In genomic region chr7:44852259-44853027, GRCm38 (mm10) we compare ENCODE assay signal across 14 mouse cellular contexts. TPM values are rescaled to one million over a fixed set of nuclear protein-coding genes. Genes with fewer than 3 reads are reported as not detected.
DNase-seq lines count a peak whose midpoint lies in the region; ATAC-seq and TF ChIP-seq lines count a peak whose summit lies in the region.
"Had no signal": no experiment of that assay in that cellular context is flagged by ENCODE, and none has a peak within 500 bp of the region (broad histone marks: within the 10 kb centered on the region; RNA-seq: fewer than 3 reads in every experiment).

No protein-coding gene starts in this region.

- H3K9ac ChIP-seq in forebrain, embryonic 14.5 days (ENCODE audit: low read length): no peak overlapping the region
- H3K9ac ChIP-seq in kidney, embryonic 15.5 days: no peak overlapping the region
- peak overlapping the region; percentile 62 for H3K9ac ChIP-seq in ES-E14 (ENCODE audit: insufficient read depth, low read depth, low read length, poor library complexity, severe bottlenecking)
- H3K9ac ChIP-seq in intestine, postnatal 0 days (ENCODE audit: low read depth, low read length): 0 out of 2 replicates have a peak overlapping the region, but pooled peaks have one; percentile 13
- H3K9ac ChIP-seq: lung, embryonic 14.5 days had no signal

- TF ChIP-seq CTCF in intestine, postnatal 0 days (IDR thresholded peaks at IDR 0.05; ENCODE audit: low read depth): no peak

- 92% methylated on average over 36 of the region's 36 CpGs for WGBS in forebrain, embryonic 10.5 days
- WGBS in forebrain, embryonic 14.5 days: 90% methylated on average over 36 of the region's 36 CpGs
- WGBS in kidney, embryonic 15.5 days: 86% methylated on average over 36 of the region's 36 CpGs
- WGBS in intestine, postnatal 0 days: 86% methylated on average over 36 of the region's 36 CpGs

- H3K4me3 ChIP-seq in forebrain, embryonic 10.5 days: peak overlapping the region; percentile 4
- H3K4me3 ChIP-seq in forebrain, embryonic 14.5 days (ENCODE audit: low read depth, low read length): no peak overlapping the region
- no peak overlapping the region for H3K4me3 ChIP-seq in kidney, embryonic 15.5 days (replicated peaks)
- peak overlapping the region; percentile 15 to 47; a peak in 3 of 4 replicates for H3K4me3 ChIP-seq in ES-E14 (ENCODE audit: insufficient read depth in 1 of 2, low read depth in 1 of 2, low read length in 2 of 2, poor library complexity in 1 of 2, severe bottlenecking in 1 of 2)
- no peak overlapping the region for H3K4me3 ChIP-seq in intestine, postnatal 0 days (ENCODE audit: low read depth, low read length)

- H3K4me2 ChIP-seq in forebrain, embryonic 14.5 days (ENCODE audit: low read length): no peak overlapping the region
- 0 out of 2 replicates have a peak overlapping the region, but pooled peaks have one; percentile 13 for H3K4me2 ChIP-seq in kidney, embryonic 15.5 days
- H3K4me2 ChIP-seq in intestine, postnatal 0 days (replicated peaks; ENCODE audit: low read depth): no peak overlapping the region

- no peaks in the 10 kb centered on the region for H3K27me3 ChIP-seq in forebrain, embryonic 10.5 days (ENCODE audit: poor library complexity, severe bottlenecking)
- no peaks in the 10 kb centered on the region for H3K27me3 ChIP-seq in forebrain, embryonic 14.5 days (replicated peaks; ENCODE audit: control insufficient read depth, insufficient read depth, low read length)
- H3K27me3 ChIP-seq in kidney, embryonic 15.5 days: no peaks in the 10 kb centered on the region
- H3K27me3 ChIP-seq in intestine, postnatal 0 days (replicated peaks; ENCODE audit: control insufficient read depth, insufficient read depth, low read length): no peaks in the 10 kb centered on the region

- in situ Hi-C loops in ES-E14 (cut with MboI; ENCODE audit: low sequenced_read_pairs in 2 of 2, unreplicated experiment in 2 of 2): no loop called here

- ATAC-seq in forebrain, embryonic 14.5 days: no peak
- no peak for ATAC-seq in kidney, embryonic 15.5 days (replicated peaks; ENCODE audit: low FRiP score)
- no peak for ATAC-seq in intestine, postnatal 0 days
- ATAC-seq: inflammation-experienced regulatory T-cells, adult 6 months had no signal

- H3K9me3 ChIP-seq in forebrain, embryonic 10.5 days: no peaks in the 10 kb centered on the region
- H3K9me3 ChIP-seq in forebrain, embryonic 14.5 days (replicated peaks; ENCODE audit: control insufficient read depth, low read length): no peaks in the 10 kb centered on the region
- H3K9me3 ChIP-seq in kidney, embryonic 15.5 days (replicated peaks): no peaks in the 10 kb centered on the region
- H3K9me3 ChIP-seq in ES-E14 (ENCODE audit: control insufficient read depth, insufficient read depth, low read depth, low read length): no peaks in the 10 kb centered on the region
- H3K9me3 ChIP-seq in intestine, postnatal 0 days (ENCODE audit: control insufficient read depth): no peaks in the 10 kb centered on the region

- peaks cover 74% of the 10 kb centered on the region for H3K4me1 ChIP-seq in forebrain, embryonic 10.5 days
- peaks cover 32% of the 10 kb centered on the region for H3K4me1 ChIP-seq in forebrain, embryonic 14.5 days (ENCODE audit: control insufficient read depth, insufficient read depth, low read length)
- H3K4me1 ChIP-seq in kidney, embryonic 15.5 days: peaks cover 68% of the 10 kb centered on the region
- peaks cover 2 to 29% of the 10 kb centered on the region in 2 experiments for H3K4me1 ChIP-seq in ES-E14 (ENCODE audit: control insufficient read depth in 2 of 2, insufficient read depth in 2 of 2, low read length in 2 of 2, poor library complexity in 1 of 2)
- peaks cover 7% of the 10 kb centered on the region for H3K4me1 ChIP-seq in intestine, postnatal 0 days (replicated peaks; ENCODE audit: control insufficient read depth, insufficient read depth, low read length)

- peaks cover 22% of the 10 kb centered on the region for H3K36me3 ChIP-seq in forebrain, embryonic 10.5 days (replicated peaks)
- peaks cover 10% of the 10 kb centered on the region; the same call in 1 of the 2 replicates for H3K36me3 ChIP-seq in forebrain, embryonic 14.5 days (ENCODE audit: control insufficient read depth, insufficient read depth, low read length)
- peaks cover 19% of the 10 kb centered on the region for H3K36me3 ChIP-seq in kidney, embryonic 15.5 days
- no peaks in the 10 kb centered on the region; the same call in 1 of the 2 replicates for H3K36me3 ChIP-seq in ES-E14 (ENCODE audit: control insufficient read depth, insufficient read depth, low read length, poor library complexity, severe bottlenecking)
- H3K36me3 ChIP-seq in intestine, postnatal 0 days (ENCODE audit: control insufficient read depth, insufficient read depth): peaks cover 6% of the 10 kb centered on the region; the same call in 1 of the 2 replicates

- 0 out of 2 replicates have a peak overlapping the region, but pooled peaks have one; percentile 11 for H3K27ac ChIP-seq in forebrain, embryonic 10.5 days
- H3K27ac ChIP-seq in forebrain, embryonic 14.5 days (ENCODE audit: low read depth, low read length): no peak overlapping the region
- no peak overlapping the region for H3K27ac ChIP-seq in kidney, embryonic 15.5 days
- no peak overlapping the region for H3K27ac ChIP-seq in ES-E14 (ENCODE audit: insufficient read depth, low read depth, low read length, poor library complexity, severe bottlenecking)
- no peak overlapping the region for H3K27ac ChIP-seq in intestine, postnatal 0 days (ENCODE audit: low read depth, low read length)

- no peak for DNase-seq in forebrain, embryonic 10.5 days (ENCODE audit: extremely low spot score, low spot score)
- no peak for DNase-seq in forebrain, embryonic 14.5 days (ENCODE audit: low spot score)
- DNase-seq in kidney, postnatal 25 days: no peak
- no peak for DNase-seq in ES-E14 (ENCODE audit: low read depth, low spot score)
- DNase-seq in kidney, postnatal 36 days: no peak
- DNase-seq: adrenal gland, postnatal 10 days; kidney, postnatal 14 days; left cerebral cortex, postnatal 4 days; lung, embryonic 14.5 days; right cerebral cortex, postnatal 25 days; thymus, adult 2 months had no signal

TF ChIP-seq in ES-E14, 5 proteins besides CTCF, POLR2A, EP300 and RAD21:
- TF ChIP-seq MAFK (IDR thresholded peaks at IDR 0.05; ENCODE audit: insufficient read depth, low read depth, low read length): no peak

RNA-seq across cellular contexts. Expression of gene Tbc1d17, which starts 3.6 kb away (rescaled TPM):
- polyA plus RNA-seq in forebrain, embryonic 10.5 days (2016; fragmentation: Nextera tagmentation; extraction: Ambion mirVana): 72.8 and 73.6 TPM in 2 replicates
- 79.6 and 105 TPM in 2 replicates for polyA plus RNA-seq in forebrain, embryonic 14.5 days (2014; fragmentation: Nextera tagmentation; extraction: Ambion mirVana)
- 76.8 and 81.0 TPM in 2 replicates for polyA plus RNA-seq in kidney, embryonic 15.5 days (2015; fragmentation: Nextera tagmentation; extraction: Ambion mirVana)
- total RNA-seq in ES-E14 (2012; rRNA removed): 31.5 and 55.7 TPM in 2 replicates
- 47.4 and 48.5 TPM in 2 replicates for polyA plus RNA-seq in intestine, postnatal 0 days (2015; fragmentation: Nextera tagmentation; extraction: Ambion mirVana)

RNA-seq across cellular contexts. Expression of gene Akt1s1, which starts 3.7 kb away (rescaled TPM):
- polyA plus RNA-seq in forebrain, embryonic 10.5 days (2016; fragmentation: Nextera tagmentation; extraction: Ambion mirVana): 84.3 and 84.6 TPM in 2 replicates
- 70.4 and 75.4 TPM in 2 replicates for polyA plus RNA-seq in forebrain, embryonic 14.5 days (2014; fragmentation: Nextera tagmentation; extraction: Ambion mirVana)
- 108 and 118 TPM in 2 replicates for polyA plus RNA-seq in kidney, embryonic 15.5 days (2015; fragmentation: Nextera tagmentation; extraction: Ambion mirVana)
- 33.8 and 37.6 TPM in 2 replicates for total RNA-seq in ES-E14 (2012; rRNA removed)
- polyA plus RNA-seq in intestine, postnatal 0 days (2015; fragmentation: Nextera tagmentation; extraction: Ambion mirVana): 71.6 and 76.5 TPM in 2 replicates

RNA-seq across cellular contexts. Expression of gene Pnkp, which starts 4.5 kb away (rescaled TPM):
- 37.8 and 39.8 TPM in 2 replicates for polyA plus RNA-seq in forebrain, embryonic 10.5 days (2016; fragmentation: Nextera tagmentation; extraction: Ambion mirVana)
- polyA plus RNA-seq in forebrain, embryonic 14.5 days (2014; fragmentation: Nextera tagmentation; extraction: Ambion mirVana): 30.0 and 31.7 TPM in 2 replicates
- polyA plus RNA-seq in kidney, embryonic 15.5 days (2015; fragmentation: Nextera tagmentation; extraction: Ambion mirVana): 31.1 and 33.6 TPM in 2 replicates
- 37.1 and 76.5 TPM in 2 replicates for total RNA-seq in ES-E14 (2012; rRNA removed)
- 27.7 and 32.0 TPM in 2 replicates for polyA plus RNA-seq in intestine, postnatal 0 days (2015; fragmentation: Nextera tagmentation; extraction: Ambion mirVana)

RNA-seq across cellular contexts. Expression of gene Ptov1, which starts 17.1 kb away (rescaled TPM):
- polyA plus RNA-seq in forebrain, embryonic 10.5 days (2016; fragmentation: Nextera tagmentation; extraction: Ambion mirVana): 415 and 438 TPM in 2 replicates
- 447 and 458 TPM in 2 replicates for polyA plus RNA-seq in forebrain, embryonic 14.5 days (2014; fragmentation: Nextera tagmentation; extraction: Ambion mirVana)
- 411 and 437 TPM in 2 replicates for polyA plus RNA-seq in kidney, embryonic 15.5 days (2015; fragmentation: Nextera tagmentation; extraction: Ambion mirVana)
- 144 and 205 TPM in 2 replicates for total RNA-seq in ES-E14 (2012; rRNA removed)
- 112 and 114 TPM in 2 replicates for polyA plus RNA-seq in intestine, postnatal 0 days (2015; fragmentation: Nextera tagmentation; extraction: Ambion mirVana)

RNA-seq across cellular contexts. Expression of gene Atf5, which starts 36.0 kb away (rescaled TPM):
- polyA plus RNA-seq in forebrain, embryonic 10.5 days (2016; fragmentation: Nextera tagmentation; extraction: Ambion mirVana): 3.3 and 3.6 TPM in 2 replicates
- polyA plus RNA-seq in forebrain, embryonic 14.5 days (2014; fragmentation: Nextera tagmentation; extraction: Ambion mirVana): 4.2 and 4.7 TPM in 2 replicates
- polyA plus RNA-seq in kidney, embryonic 15.5 days (2015; fragmentation: Nextera tagmentation; extraction: Ambion mirVana): 4.2 and 4.3 TPM in 2 replicates
- total RNA-seq in ES-E14 (2012; rRNA removed): 14.0 and 16.9 TPM in 2 replicates
- 6.5 and 6.6 TPM in 2 replicates for polyA plus RNA-seq in intestine, postnatal 0 days (2015; fragmentation: Nextera tagmentation; extraction: Ambion mirVana)

Comparison
In these comparisons a context has a peak if more than half of its experiments do, and no peak if none do; other contexts are left out.
1. H3K4me3 ChIP-seq: peak in forebrain, embryonic 10.5 days (single experiment) and ES-E14 (2 of 2); none in forebrain, embryonic 14.5 days (single experiment), kidney, embryonic 15.5 days (single experiment) and intestine, postnatal 0 days (single experiment).
2. H3K9ac ChIP-seq: peak in ES-E14 (single experiment) and intestine, postnatal 0 days (single experiment); none in forebrain, embryonic 14.5 days (single experiment) and kidney, embryonic 15.5 days (single experiment).